Mouse (Mus musculus) liver, postnatal 0 days (tissue): Measurements from ENCODE around the gene Podn.

Experiments used
- CTCF ChIP-seq: sonication (generic); IDR thresholded peaks from 2 replicates; pipeline ENCODE4 v1.5.1; 2016; ENCODE audit warnings: antibody characterized with exemption, low read depth
- EP300 ChIP-seq: IDR thresholded peaks from 2 replicates; pipeline ENCODE4 v1.6.1; 2016; ENCODE audit warnings: antibody characterized with exemption, low read depth, mild to moderate bottlenecking

- no peak for TF ChIP-seq CTCF
- TF ChIP-seq EP300, result no peak
These were observed 121.2 kb downstream of the Podn start for GRCm38 (mm10) chr4:107975004-107975403.
